Mouse (Mus musculus): ENCODE data around the gene Fam114a2. TPM values are rescaled to one million over a fixed set of nuclear protein-coding genes. Genes with fewer than 3 reads are reported as not detected.

The Fam114a2 gene
- 43.8 TPM for polyA plus RNA-seq (2014; fragmentation: Illumina TruSeq; extraction: RNeasy Lipid Tissue Mini Kit (QIAGEN cat#74804); ENCODE audit: low read depth, low replicate concordance)

GRCm38 (mm10) chr11:57518091-57518750, at the start of gene Fam114a2, which contains the start of gene Mfap3:
Gene Fam114a2 (minus strand): TSS chr11:57518617.
Gene Mfap3 (plus strand): TSS chr11:57518664.

Other genes with a start within 250 kb of the Fam114a2 start
- 16.6 TPM for gene Mfap3, start within 50 bp of the Fam114a2 start, polyA plus RNA-seq (2014; fragmentation: Illumina TruSeq; extraction: RNeasy Lipid Tissue Mini Kit (QIAGEN cat#74804); ENCODE audit: low read depth, low replicate concordance)
- 33.7 TPM for gene Galnt10, start 126.8 kb upstream of the Fam114a2 start, polyA plus RNA-seq (2014; fragmentation: Illumina TruSeq; extraction: RNeasy Lipid Tissue Mini Kit (QIAGEN cat#74804); ENCODE audit: low read depth, low replicate concordance)